Mouse (Mus musculus): Measurements from ENCODE around the gene Zfp365. TPM values are rescaled to one million over a fixed set of nuclear protein-coding genes. Genes with fewer than 3 reads are reported as not detected.
A peak's percentile ranks its signal among the peaks of the same experiment; 100 is the strongest.

Zfp365 gene
- 0.70 and 0.71 TPM in 2 replicates for polyA plus RNA-seq (2015; fragmentation: Nextera tagmentation; extraction: Ambion mirVana)

GRCm38 (mm10) chr10:67912337-67912776, at the start of gene Zfp365:
Gene Zfp365, minus strand, starts transcription at chr10:67912662.
- H3K27me3 ChIP-seq (replicated peaks; ENCODE audit: control insufficient read depth, insufficient read depth, low read length), result no peaks in the 10 kb centered on the region
- H3K9ac ChIP-seq (ENCODE audit: low read depth, low read length), result peak within 1 kb of the TSS; percentile 65
- under 1% methylated on average over 42 of the region's 43 CpGs for WGBS
- no peak within 1 kb of the TSS for H3K27ac ChIP-seq (ENCODE audit: low read length)
- peak; percentile 81 for ATAC-seq
- H3K4me3 ChIP-seq (ENCODE audit: low read length), result peak within 1 kb of the TSS; percentile 65
- 0 out of 2 replicates have a peak, but pooled peaks cover 6% of the 10 kb centered on the region for H3K4me1 ChIP-seq (ENCODE audit: control insufficient read depth, insufficient read depth, low read length)
- no peaks in the 10 kb centered on the region for H3K9me3 ChIP-seq (ENCODE audit: control insufficient read depth, low read length)
- H3K4me2 ChIP-seq (ENCODE audit: low read depth, low read length), result peak within 1 kb of the TSS; percentile 100
- no peaks in the 10 kb centered on the region for H3K36me3 ChIP-seq (ENCODE audit: control insufficient read depth, insufficient read depth, low read length)

- Histone ChIP-seq H3K27ac (ENCODE audit: low read length) (no peak overlapping the region), H3K27me3 (replicated peaks; ENCODE audit: control insufficient read depth, insufficient read depth, low read length) (no peaks in the 10 kb centered on the region), H3K9ac (ENCODE audit: low read depth, low read length) (no peak overlapping the region), H3K9me3 (ENCODE audit: control insufficient read depth, low read length) (no peaks in the 10 kb centered on the region), H3K4me2 (ENCODE audit: low read depth, low read length) (no peak overlapping the region), H3K36me3 (ENCODE audit: control insufficient read depth, insufficient read depth, low read length) (no peaks in the 10 kb centered on the region), H3K4me3 (ENCODE audit: low read length) (no peak overlapping the region), H3K4me1 (ENCODE audit: control insufficient read depth, insufficient read depth, low read length) (no peaks in the 10 kb centered on the region)
- 57% methylated on average over 3 of the region's 3 CpGs for WGBS
- no peak for ATAC-seq
Observed at GRCm38 (mm10) chr10:67959982-67960381, 47.5 kb upstream of the Zfp365 start.

- no peak overlapping the region for H3K9ac ChIP-seq (ENCODE audit: low read depth, low read length)
- H3K4me2 ChIP-seq (ENCODE audit: low read depth, low read length), result no peak overlapping the region
- H3K4me1 ChIP-seq (ENCODE audit: control insufficient read depth, insufficient read depth, low read length), result no peaks in the 10 kb centered on the region
- no peak overlapping the region for H3K27ac ChIP-seq (ENCODE audit: low read length)
- no peaks in the 10 kb centered on the region for H3K9me3 ChIP-seq (ENCODE audit: control insufficient read depth, low read length)
- H3K36me3 ChIP-seq (ENCODE audit: control insufficient read depth, insufficient read depth, low read length), result no peaks in the 10 kb centered on the region
- 92% methylated on average over 2 of the region's 2 CpGs for WGBS
- H3K4me3 ChIP-seq (ENCODE audit: low read length), result no peak overlapping the region
- no peak for ATAC-seq
- H3K27me3 ChIP-seq (replicated peaks; ENCODE audit: control insufficient read depth, insufficient read depth, low read length), result no peaks in the 10 kb centered on the region
Observed at GRCm38 (mm10) chr10:67955982-67956381, 43.5 kb upstream of the Zfp365 start.

- H3K4me3 ChIP-seq (ENCODE audit: low read length), result no peak overlapping the region
- 61% methylated on average over 4 of the region's 4 CpGs for WGBS
- no peaks in the 10 kb centered on the region for H3K4me1 ChIP-seq (ENCODE audit: control insufficient read depth, insufficient read depth, low read length)
- no peaks in the 10 kb centered on the region for H3K27me3 ChIP-seq (replicated peaks; ENCODE audit: control insufficient read depth, insufficient read depth, low read length)
- no peaks in the 10 kb centered on the region for H3K9me3 ChIP-seq (ENCODE audit: control insufficient read depth, low read length)
- H3K9ac ChIP-seq (ENCODE audit: low read depth, low read length), result no peak overlapping the region
- no peaks in the 10 kb centered on the region for H3K36me3 ChIP-seq (ENCODE audit: control insufficient read depth, insufficient read depth, low read length)
- no peak for ATAC-seq
- no peak overlapping the region for H3K27ac ChIP-seq (ENCODE audit: low read length)
- no peak overlapping the region for H3K4me2 ChIP-seq (ENCODE audit: low read depth, low read length)
Observed at GRCm38 (mm10) chr10:67951690-67952089, 39.2 kb upstream of the Zfp365 start.

GRCm38 (mm10) chr10:67950059-67950748, 37.7 kb upstream of the Zfp365 start:
- WGBS, result 65% methylated on average over 8 of the region's 8 CpGs
- Histone ChIP-seq H3K4me3 (ENCODE audit: low read length) (no peak overlapping the region), H3K4me2 (ENCODE audit: low read depth, low read length) (no peak overlapping the region), H3K27me3 (replicated peaks; ENCODE audit: control insufficient read depth, insufficient read depth, low read length) (no peaks in the 10 kb centered on the region), H3K36me3 (ENCODE audit: control insufficient read depth, insufficient read depth, low read length) (no peaks in the 10 kb centered on the region), H3K9ac (ENCODE audit: low read depth, low read length) (no peak overlapping the region), H3K9me3 (ENCODE audit: control insufficient read depth, low read length) (no peaks in the 10 kb centered on the region), H3K27ac (ENCODE audit: low read length) (no peak overlapping the region), H3K4me1 (ENCODE audit: control insufficient read depth, insufficient read depth, low read length) (no peaks in the 10 kb centered on the region)
- no peak for ATAC-seq

GRCm38 (mm10) chr10:67943513-67943912, 31.1 kb upstream of the Zfp365 start:
- Histone ChIP-seq H3K27me3 (replicated peaks; ENCODE audit: control insufficient read depth, insufficient read depth, low read length) (no peaks in the 10 kb centered on the region), H3K9ac (ENCODE audit: low read depth, low read length) (no peak overlapping the region), H3K4me1 (ENCODE audit: control insufficient read depth, insufficient read depth, low read length) (no peaks in the 10 kb centered on the region), H3K4me3 (ENCODE audit: low read length) (no peak overlapping the region), H3K9me3 (ENCODE audit: control insufficient read depth, low read length) (no peaks in the 10 kb centered on the region), H3K27ac (ENCODE audit: low read length) (no peak overlapping the region), H3K36me3 (ENCODE audit: control insufficient read depth, insufficient read depth, low read length) (no peaks in the 10 kb centered on the region), H3K4me2 (ENCODE audit: low read depth, low read length) (no peak overlapping the region)
- WGBS, result 87% methylated on average over 4 of the region's 4 CpGs
- no peak for ATAC-seq

GRCm38 (mm10) chr10:67939546-67939945, 27.1 kb upstream of the Zfp365 start:
- H3K4me1 ChIP-seq (ENCODE audit: control insufficient read depth, insufficient read depth, low read length), result no peaks in the 10 kb centered on the region
- H3K4me2 ChIP-seq (ENCODE audit: low read depth, low read length), result no peak overlapping the region
- no peaks in the 10 kb centered on the region for H3K27me3 ChIP-seq (replicated peaks; ENCODE audit: control insufficient read depth, insufficient read depth, low read length)
- H3K9ac ChIP-seq (ENCODE audit: low read depth, low read length), result no peak overlapping the region
- 74% methylated on average over 12 of the region's 12 CpGs for WGBS
- H3K27ac ChIP-seq (ENCODE audit: low read length), result no peak overlapping the region
- H3K9me3 ChIP-seq (ENCODE audit: control insufficient read depth, low read length), result no peaks in the 10 kb centered on the region
- no peak overlapping the region for H3K4me3 ChIP-seq (ENCODE audit: low read length)
- no peak for ATAC-seq
- no peaks in the 10 kb centered on the region for H3K36me3 ChIP-seq (ENCODE audit: control insufficient read depth, insufficient read depth, low read length)

- Histone ChIP-seq H3K9ac (ENCODE audit: low read depth, low read length) (no peak overlapping the region), H3K4me2 (ENCODE audit: low read depth, low read length) (no peak overlapping the region), H3K27ac (ENCODE audit: low read length) (no peak overlapping the region), H3K9me3 (ENCODE audit: control insufficient read depth, low read length) (no peaks in the 10 kb centered on the region), H3K27me3 (replicated peaks; ENCODE audit: control insufficient read depth, insufficient read depth, low read length) (no peaks in the 10 kb centered on the region), H3K4me1 (ENCODE audit: control insufficient read depth, insufficient read depth, low read length) (no peaks in the 10 kb centered on the region), H3K36me3 (ENCODE audit: control insufficient read depth, insufficient read depth, low read length) (no peaks in the 10 kb centered on the region), H3K4me3 (ENCODE audit: low read length) (no peak overlapping the region)
- WGBS, result 77% methylated on average over 5 of the region's 5 CpGs
- no peak for ATAC-seq
Observed at GRCm38 (mm10) chr10:67937775-67938174, 25.3 kb upstream of the Zfp365 start.

GRCm38 (mm10) chr10:67936944-67937343, 24.5 kb upstream of the Zfp365 start:
- Histone ChIP-seq H3K4me1 (ENCODE audit: control insufficient read depth, insufficient read depth, low read length) (no peaks in the 10 kb centered on the region), H3K4me2 (ENCODE audit: low read depth, low read length) (no peak overlapping the region), H3K27ac (ENCODE audit: low read length) (no peak overlapping the region), H3K36me3 (ENCODE audit: control insufficient read depth, insufficient read depth, low read length) (no peaks in the 10 kb centered on the region), H3K27me3 (replicated peaks; ENCODE audit: control insufficient read depth, insufficient read depth, low read length) (no peaks in the 10 kb centered on the region), H3K4me3 (ENCODE audit: low read length) (no peak overlapping the region), H3K9me3 (ENCODE audit: control insufficient read depth, low read length) (no peaks in the 10 kb centered on the region), H3K9ac (ENCODE audit: low read depth, low read length) (no peak overlapping the region)
- ATAC-seq, result no peak
- 55% methylated on average over 4 of the region's 4 CpGs for WGBS

GRCm38 (mm10) chr10:67932780-67933179, 20.3 kb upstream of the Zfp365 start:
- Histone ChIP-seq H3K4me2 (ENCODE audit: low read depth, low read length) (no peak overlapping the region), H3K4me1 (ENCODE audit: control insufficient read depth, insufficient read depth, low read length) (no peaks in the 10 kb centered on the region)
- WGBS, result 88% methylated on average over 11 of the region's 11 CpGs

More at GRCm38 (mm10) chr10:67932780-67933179, 20.3 kb upstream of the Zfp365 start:
- Histone ChIP-seq H3K4me3 (ENCODE audit: low read length) (no peak overlapping the region), H3K9ac (ENCODE audit: low read depth, low read length) (no peak overlapping the region), H3K9me3 (ENCODE audit: control insufficient read depth, low read length) (no peaks in the 10 kb centered on the region), H3K36me3 (ENCODE audit: control insufficient read depth, insufficient read depth, low read length) (no peaks in the 10 kb centered on the region), H3K27me3 (replicated peaks; ENCODE audit: control insufficient read depth, insufficient read depth, low read length) (no peaks in the 10 kb centered on the region), H3K27ac (ENCODE audit: low read length) (no peak overlapping the region)
- ATAC-seq, result no peak
